ENCODE assay signal across 32 mouse cellular contexts in genomic region chr5:121462171-121462502, GRCm38 (mm10). TPM values are rescaled to one million over a fixed set of nuclear protein-coding genes. Genes with fewer than 3 reads are reported as not detected.
A peak's percentile ranks its signal among the peaks of the same experiment; 100 is the strongest.
DNase-seq lines count a peak whose midpoint lies in the region; ATAC-seq and TF ChIP-seq lines count a peak whose summit lies in the region.
"Had no signal": no experiment of that assay in that cellular context is flagged by ENCODE, and none has a peak within 500 bp of the region (broad histone marks: within the 10 kb centered on the region; RNA-seq: fewer than 3 reads in every experiment).

No protein-coding gene starts in this region.

- intact Hi-C loops in left cerebral cortex, postnatal 10 days (cut with DNase I): no loop called here

- H3K4me3 ChIP-seq in intestine, embryonic 15.5 days (replicated peaks): no peak overlapping the region
- no peak overlapping the region for H3K4me3 ChIP-seq in intestine, postnatal 0 days (ENCODE audit: low read depth, low read length)
- no peak overlapping the region for H3K4me3 ChIP-seq in liver, embryonic 15.5 days (replicated peaks)
- no peak overlapping the region for H3K4me3 ChIP-seq in midbrain, embryonic 11.5 days (ENCODE audit: low read depth, low read length)
- H3K4me3 ChIP-seq: embryonic facial prominence, embryonic 10.5 days; forebrain, embryonic 10.5 days; hindbrain, embryonic 10.5 days; kidney, embryonic 15.5 days; limb, embryonic 13.5 days; midbrain, embryonic 12.5 days had no signal

- peak; percentile 54; the same call in 1 of the 2 replicates for ATAC-seq in intestine, embryonic 15.5 days
- ATAC-seq in intestine, postnatal 0 days: no peak
- ATAC-seq in erythroblast, adult 5-6 weeks (replicated peaks; ENCODE audit: low FRiP score, poor library complexity, severe bottlenecking): 0 out of 2 replicates have a peak, but pooled peaks have one; percentile 20
- 0 out of 2 replicates have a peak, but pooled peaks have one; percentile 14 for ATAC-seq in liver, embryonic 15.5 days (ENCODE audit: insufficient read depth)
- ATAC-seq in midbrain, embryonic 11.5 days (ENCODE audit: low FRiP score): no peak
- ATAC-seq: forebrain, embryonic 16.5 days; hindbrain, embryonic 16.5 days had no signal

- H3K9me3 ChIP-seq in intestine, embryonic 15.5 days: no peaks in the 10 kb centered on the region
- no peaks in the 10 kb centered on the region for H3K9me3 ChIP-seq in intestine, postnatal 0 days (ENCODE audit: control insufficient read depth)
- no peaks in the 10 kb centered on the region for H3K9me3 ChIP-seq in liver, embryonic 15.5 days (replicated peaks)
- H3K9me3 ChIP-seq in midbrain, embryonic 11.5 days (ENCODE audit: control insufficient read depth, low read length): no peaks in the 10 kb centered on the region
- H3K9me3 ChIP-seq: embryonic facial prominence, embryonic 10.5 days; forebrain, embryonic 10.5 days; hindbrain, embryonic 10.5 days; kidney, embryonic 15.5 days; limb, embryonic 13.5 days; midbrain, embryonic 12.5 days had no signal

- H3K4me1 ChIP-seq in intestine, embryonic 15.5 days (replicated peaks): peaks cover 4% of the 10 kb centered on the region; the same call in 1 of the 2 replicates
- no peaks in the 10 kb centered on the region for H3K4me1 ChIP-seq in intestine, postnatal 0 days (replicated peaks; ENCODE audit: control insufficient read depth, insufficient read depth, low read length)
- peaks cover 25% of the 10 kb centered on the region for H3K4me1 ChIP-seq in liver, embryonic 15.5 days (replicated peaks)
- H3K4me1 ChIP-seq in midbrain, embryonic 11.5 days (ENCODE audit: control insufficient read depth, insufficient read depth, low read length): no peaks in the 10 kb centered on the region
- H3K4me1 ChIP-seq: hindbrain, embryonic 10.5 days; limb, embryonic 13.5 days; midbrain, embryonic 12.5 days had no signal

- no peaks in the 10 kb centered on the region for H3K36me3 ChIP-seq in intestine, embryonic 15.5 days
- no peaks in the 10 kb centered on the region for H3K36me3 ChIP-seq in intestine, postnatal 0 days (ENCODE audit: control insufficient read depth, insufficient read depth)
- no peaks in the 10 kb centered on the region for H3K36me3 ChIP-seq in liver, embryonic 15.5 days (replicated peaks)
- H3K36me3 ChIP-seq in midbrain, embryonic 11.5 days (ENCODE audit: control insufficient read depth, insufficient read depth, low read length): no peaks in the 10 kb centered on the region
- H3K36me3 ChIP-seq: embryonic facial prominence, embryonic 10.5 days; forebrain, embryonic 10.5 days; hindbrain, embryonic 10.5 days; kidney, embryonic 15.5 days; limb, embryonic 13.5 days; midbrain, embryonic 12.5 days had no signal

- no peak overlapping the region for H3K4me2 ChIP-seq in intestine, embryonic 15.5 days (replicated peaks)
- no peak overlapping the region for H3K4me2 ChIP-seq in intestine, postnatal 0 days (replicated peaks; ENCODE audit: low read depth)
- no peak overlapping the region for H3K4me2 ChIP-seq in liver, embryonic 15.5 days
- no peak overlapping the region for H3K4me2 ChIP-seq in midbrain, embryonic 11.5 days
- H3K4me2 ChIP-seq: kidney, embryonic 15.5 days; limb, embryonic 13.5 days; lung, embryonic 14.5 days; midbrain, embryonic 12.5 days had no signal

- no peaks in the 10 kb centered on the region for H3K27me3 ChIP-seq in intestine, embryonic 15.5 days (replicated peaks)
- H3K27me3 ChIP-seq in intestine, postnatal 0 days (replicated peaks; ENCODE audit: control insufficient read depth, insufficient read depth, low read length): no peaks in the 10 kb centered on the region
- no peaks in the 10 kb centered on the region for H3K27me3 ChIP-seq in liver, embryonic 15.5 days
- H3K27me3 ChIP-seq in midbrain, embryonic 11.5 days (ENCODE audit: control insufficient read depth, insufficient read depth, low read length): no peaks in the 10 kb centered on the region
- H3K27me3 ChIP-seq: kidney, embryonic 15.5 days; limb, embryonic 13.5 days; midbrain, embryonic 12.5 days had no signal

- TF ChIP-seq CTCF in intestine, postnatal 0 days (IDR thresholded peaks at IDR 0.05; ENCODE audit: low read depth): no peak

- DNase-seq in Muller cell, postnatal 12 days (ENCODE audit: inconsistent ontology term): no peak
- DNase-seq in midbrain, embryonic 11.5 days (ENCODE audit: low spot score, missing footprints): no peak
- DNase-seq in left cerebral cortex, postnatal 10 days (ENCODE audit: extremely low spot score in 1 of 2, low spot score in 2 of 2): no peak
- DNase-seq: adrenal gland, postnatal 14 days; cerebellum, adult 9-10 months; gastrocnemius, postnatal 25 days; kidney, adult 11 months; kidney, postnatal 36 days; layer of hippocampus, postnatal 36 days; lung, embryonic 14.5 days; lung, postnatal 4 days; thymus, adult 2 months; thymus, postnatal 4 days had no signal

- H3K27ac ChIP-seq in intestine, embryonic 15.5 days: no peak overlapping the region
- H3K27ac ChIP-seq in intestine, postnatal 0 days (ENCODE audit: low read depth, low read length): no peak overlapping the region
- peak overlapping the region; percentile 54; the same call in 1 of the 2 replicates for H3K27ac ChIP-seq in liver, embryonic 15.5 days (replicated peaks)
- no peak overlapping the region for H3K27ac ChIP-seq in midbrain, embryonic 11.5 days (ENCODE audit: low read depth, low read length)
- H3K27ac ChIP-seq: embryonic facial prominence, embryonic 10.5 days; forebrain, embryonic 10.5 days; hindbrain, embryonic 10.5 days; limb, embryonic 13.5 days; midbrain, embryonic 12.5 days had no signal

- no peak overlapping the region for H3K9ac ChIP-seq in intestine, embryonic 15.5 days
- no peak overlapping the region for H3K9ac ChIP-seq in intestine, postnatal 0 days (ENCODE audit: low read depth, low read length)
- no peak overlapping the region for H3K9ac ChIP-seq in liver, embryonic 15.5 days
- H3K9ac ChIP-seq in midbrain, embryonic 11.5 days (ENCODE audit: low read length): no peak overlapping the region
- H3K9ac ChIP-seq: kidney, embryonic 15.5 days; limb, embryonic 13.5 days; lung, embryonic 14.5 days; midbrain, embryonic 12.5 days had no signal

- 28% methylated on average over 1 of the region's 1 CpGs for WGBS in intestine, embryonic 15.5 days
- WGBS in intestine, postnatal 0 days: 14% methylated on average over 1 of the region's 1 CpGs
- WGBS in liver, embryonic 15.5 days (ENCODE audit: insufficient replicate concordance): 16% methylated on average over 1 of the region's 1 CpGs
- 31% methylated on average over 1 of the region's 1 CpGs for WGBS in midbrain, embryonic 11.5 days

RNA-seq across cellular contexts. Expression of gene Erp29, which starts 9.8 kb away (rescaled TPM):
- polyA plus RNA-seq in intestine, embryonic 15.5 days (2015; fragmentation: Nextera tagmentation; extraction: Ambion mirVana): 173 and 204 TPM in 2 replicates
- 164 and 175 TPM in 2 replicates for polyA plus RNA-seq in intestine, postnatal 0 days (2015; fragmentation: Nextera tagmentation; extraction: Ambion mirVana)
- total RNA-seq in erythroblast, adult 5-6 weeks (2015; ENCODE audit: low replicate concordance): 37.8 and 44.6 TPM in 2 replicates
- 76.1 and 121 TPM in 2 replicates for total RNA-seq in erythroblast, adult 5-6 weeks (2017; ENCODE audit: low replicate concordance)
- 87.0 and 94.4 TPM in 2 replicates for polyA plus RNA-seq in liver, embryonic 15.5 days (2015; fragmentation: Nextera tagmentation; extraction: Ambion mirVana)
- 112 and 122 TPM in 2 replicates for polyA plus RNA-seq in midbrain, embryonic 11.5 days (2014; fragmentation: Nextera tagmentation; extraction: Ambion mirVana)
- 100 to 1,000 TPM; 172 to 181 TPM for total RNA-seq in left cerebral cortex, postnatal 10 days (2021)

RNA-seq across cellular contexts. Expression of gene Tmem116, which starts 10.4 kb away (rescaled TPM):
- 2.5 and 3.8 TPM in 2 replicates for polyA plus RNA-seq in intestine, embryonic 15.5 days (2015; fragmentation: Nextera tagmentation; extraction: Ambion mirVana)
- 6.8 and 7.2 TPM in 2 replicates for polyA plus RNA-seq in intestine, postnatal 0 days (2015; fragmentation: Nextera tagmentation; extraction: Ambion mirVana)
- not detected in 2 replicates for total RNA-seq in erythroblast, adult 5-6 weeks (2015; ENCODE audit: low replicate concordance)
- total RNA-seq in erythroblast, adult 5-6 weeks (2017; ENCODE audit: low replicate concordance): 0.42 and 1.4 TPM in 2 replicates
- polyA plus RNA-seq in liver, embryonic 15.5 days (2015; fragmentation: Nextera tagmentation; extraction: Ambion mirVana): 0.39 and 0.81 TPM in 2 replicates
- polyA plus RNA-seq in midbrain, embryonic 11.5 days (2014; fragmentation: Nextera tagmentation; extraction: Ambion mirVana): 0.66 and 1.1 TPM in 2 replicates
- total RNA-seq in left cerebral cortex, postnatal 10 days (2021): 1 to 10 TPM; 4.4 to 5.5 TPM
- total RNA-seq: monocyte, adult 5-6 weeks had no signal

RNA-seq across cellular contexts. Expression of gene Adam1b, which starts 41.1 kb away (rescaled TPM):
- 0.08 TPM in 1 of 2 replicates, not detected in the other for polyA plus RNA-seq in intestine, embryonic 15.5 days (2015; fragmentation: Nextera tagmentation; extraction: Ambion mirVana)
- polyA plus RNA-seq in intestine, postnatal 0 days (2015; fragmentation: Nextera tagmentation; extraction: Ambion mirVana): 0.04 TPM in 1 of 2 replicates, not detected in the other
- total RNA-seq in erythroblast, adult 5-6 weeks (2015; ENCODE audit: low replicate concordance): not detected in 2 replicates
- not detected in 2 replicates for total RNA-seq in erythroblast, adult 5-6 weeks (2017; ENCODE audit: low replicate concordance)
- polyA plus RNA-seq in liver, embryonic 15.5 days (2015; fragmentation: Nextera tagmentation; extraction: Ambion mirVana): not detected in 2 replicates
- polyA plus RNA-seq in midbrain, embryonic 11.5 days (2014; fragmentation: Nextera tagmentation; extraction: Ambion mirVana): 0.07 TPM in 1 of 2 replicates, not detected in the other
- not detected for total RNA-seq in left cerebral cortex, postnatal 10 days (2021)
- total RNA-seq: adrenal gland, postnatal 14 days; gastrocnemius, postnatal 25 days; heart, adult 8-10 months; layer of hippocampus, adult 8-10 months; left cerebral cortex, postnatal 14 days; neutrophil, adult 5-6 weeks had no signal
- polyA plus RNA-seq: cortical plate, adult 2 months; embryonic facial prominence, embryonic 10.5 days; forebrain, embryonic 10.5 days; hindbrain, embryonic 16.5 days; limb, embryonic 13.5 days; lung, embryonic 14.5 days; midbrain, embryonic 12.5 days; small intestine, adult 2 months; thymus, adult 2 months had no signal

Comparison
In these comparisons a context has a peak if more than half of its experiments do, and no peak if none do; other contexts are left out.
1. ATAC-seq: peak in intestine, embryonic 15.5 days (single experiment), erythroblast, adult 5-6 weeks (single experiment) and liver, embryonic 15.5 days (single experiment); none in intestine, postnatal 0 days (single experiment) and midbrain, embryonic 11.5 days (single experiment).